Mouse (Mus musculus): ENCODE data around the gene Coq7.

The Coq7 gene

DNA sequence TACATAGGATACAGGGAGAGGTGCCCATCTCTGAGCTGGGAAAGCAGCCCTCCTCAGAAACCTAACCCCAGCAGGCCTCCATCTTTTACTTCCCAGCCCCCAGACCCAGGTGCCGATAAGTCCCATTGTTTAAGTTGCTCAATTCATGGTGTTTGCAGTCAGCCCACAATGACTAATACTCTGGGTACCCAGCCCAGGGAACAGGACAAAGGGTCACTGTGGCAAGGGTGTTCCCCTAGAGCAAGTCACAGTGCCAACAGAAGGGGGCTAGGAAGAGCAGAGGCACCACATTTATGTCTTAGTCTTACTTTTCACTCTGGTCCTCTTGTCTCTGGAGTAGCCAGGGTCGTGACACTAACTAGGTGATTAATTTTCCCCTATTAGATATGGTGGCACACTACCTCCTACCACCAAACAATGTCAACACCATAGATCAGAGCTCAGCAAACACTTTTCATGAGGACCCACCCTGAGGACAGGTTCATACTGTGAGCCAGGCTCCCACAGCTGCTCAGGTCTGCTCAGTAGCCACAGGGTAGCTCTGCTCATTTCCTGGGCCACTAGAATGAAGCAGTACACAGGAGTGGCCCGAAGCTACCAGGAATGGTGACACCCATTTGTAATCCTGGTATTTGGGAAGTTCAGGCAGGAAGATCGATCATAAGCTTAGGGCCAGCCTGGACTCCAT, 38.1 kb downstream of the Coq7 start:
- no peak for DNase-seq (ENCODE audit: low spot score in 2 of 2)

DNA sequence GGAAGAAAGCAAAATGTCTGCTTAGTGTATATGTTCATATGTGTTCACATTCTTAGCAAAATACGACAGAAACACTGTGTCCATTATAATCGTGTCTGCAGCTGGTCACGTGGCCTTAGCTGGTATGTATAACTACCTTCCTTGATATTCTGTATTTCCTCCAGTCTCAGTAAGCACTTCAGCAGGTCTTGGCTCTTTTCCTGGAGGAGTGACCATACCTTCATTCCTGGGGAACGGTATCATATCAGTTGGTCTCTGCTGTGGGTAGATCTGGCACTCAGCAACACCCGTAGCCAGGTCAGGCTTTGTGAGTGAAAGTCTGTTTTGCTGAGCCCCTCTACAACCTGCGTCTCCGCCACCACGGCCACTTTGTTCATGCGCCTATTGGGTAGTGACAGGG, 39.3 kb downstream of the Coq7 start:
- no peak for DNase-seq (ENCODE audit: low spot score in 2 of 2)

DNA sequence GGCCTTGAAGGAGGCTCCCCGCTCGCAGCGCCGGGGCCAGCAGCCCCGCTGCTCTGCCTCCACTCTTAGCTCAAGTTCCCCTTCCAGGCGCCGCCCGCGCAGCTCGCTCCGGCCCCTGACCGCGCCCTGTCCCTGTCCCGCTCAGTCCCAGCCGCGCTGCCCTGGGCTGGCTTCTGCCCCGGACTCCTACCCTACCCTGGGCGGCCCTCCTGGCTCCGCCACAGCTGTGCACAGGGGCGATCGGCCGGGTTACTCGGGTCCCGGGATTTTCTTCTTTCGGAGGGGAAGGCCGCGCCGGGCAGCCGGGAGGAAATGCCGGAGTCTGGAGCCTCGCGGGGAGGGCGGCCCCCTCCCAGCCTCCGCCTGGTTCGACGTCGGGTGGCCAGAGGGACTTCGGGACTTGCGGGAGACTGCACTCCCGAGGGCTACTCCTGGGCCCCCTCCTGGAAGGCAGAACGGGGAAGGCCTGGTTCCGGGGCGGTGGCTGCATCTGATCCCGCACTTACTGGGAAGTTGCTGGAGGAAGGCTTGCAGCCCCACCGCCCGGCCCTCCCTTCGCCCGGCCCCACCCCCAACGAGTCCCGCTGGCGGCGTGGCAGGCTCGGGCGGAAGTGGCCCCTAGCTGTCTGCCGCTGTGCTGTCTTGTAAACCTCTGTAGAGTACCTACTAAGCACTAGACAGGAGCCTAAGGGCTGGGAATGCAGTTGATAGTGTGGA, 41.6 kb downstream of the Coq7 start, which contains the start of gene Itpripl2:
Itpripl2 (minus strand) TSS at position 545 of the 717 bp plus-strand sequence.
- DNase-seq (ENCODE audit: low spot score in 2 of 2) = peak; percentile 56 to 57

DNA sequence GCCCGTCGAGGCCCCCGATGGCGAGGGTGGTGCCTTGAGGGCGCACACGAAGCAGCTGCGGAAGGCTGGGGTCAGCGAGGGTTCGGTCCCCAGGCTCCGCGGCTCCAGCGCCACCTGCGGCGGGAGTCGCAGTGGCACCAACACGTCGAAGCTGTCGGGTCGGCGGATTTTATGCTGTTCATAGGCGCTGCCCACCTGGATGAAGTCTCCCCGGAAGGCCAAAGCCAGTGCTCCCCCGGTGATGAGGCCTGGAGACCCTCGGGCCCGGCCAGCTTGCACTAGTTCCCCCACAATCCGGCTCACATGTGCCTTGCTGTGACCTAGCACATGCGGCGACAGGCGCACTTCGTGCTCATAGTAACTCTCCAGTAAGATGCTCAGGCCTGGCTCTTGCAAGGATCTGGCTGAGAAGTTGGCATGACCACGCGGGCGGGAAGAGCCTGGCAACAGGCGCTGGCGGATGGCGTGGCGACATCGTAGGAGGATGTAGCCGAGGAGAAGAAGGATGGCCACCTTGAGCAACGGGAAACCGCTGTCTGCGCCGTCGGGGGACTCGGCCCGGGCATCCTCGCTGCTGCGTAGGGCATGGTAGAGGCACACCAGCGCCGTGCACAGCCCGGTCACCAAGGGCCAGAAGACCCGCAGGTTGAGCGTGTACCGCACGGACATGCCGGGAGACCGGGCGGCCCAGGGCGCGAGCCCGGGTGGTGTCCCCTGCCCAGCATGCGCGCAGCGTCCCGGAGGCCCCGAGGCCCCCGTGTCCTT, 42.3 kb downstream of the Coq7 start:
- DNase-seq (ENCODE audit: low spot score in 2 of 2) = no peak

DNA sequence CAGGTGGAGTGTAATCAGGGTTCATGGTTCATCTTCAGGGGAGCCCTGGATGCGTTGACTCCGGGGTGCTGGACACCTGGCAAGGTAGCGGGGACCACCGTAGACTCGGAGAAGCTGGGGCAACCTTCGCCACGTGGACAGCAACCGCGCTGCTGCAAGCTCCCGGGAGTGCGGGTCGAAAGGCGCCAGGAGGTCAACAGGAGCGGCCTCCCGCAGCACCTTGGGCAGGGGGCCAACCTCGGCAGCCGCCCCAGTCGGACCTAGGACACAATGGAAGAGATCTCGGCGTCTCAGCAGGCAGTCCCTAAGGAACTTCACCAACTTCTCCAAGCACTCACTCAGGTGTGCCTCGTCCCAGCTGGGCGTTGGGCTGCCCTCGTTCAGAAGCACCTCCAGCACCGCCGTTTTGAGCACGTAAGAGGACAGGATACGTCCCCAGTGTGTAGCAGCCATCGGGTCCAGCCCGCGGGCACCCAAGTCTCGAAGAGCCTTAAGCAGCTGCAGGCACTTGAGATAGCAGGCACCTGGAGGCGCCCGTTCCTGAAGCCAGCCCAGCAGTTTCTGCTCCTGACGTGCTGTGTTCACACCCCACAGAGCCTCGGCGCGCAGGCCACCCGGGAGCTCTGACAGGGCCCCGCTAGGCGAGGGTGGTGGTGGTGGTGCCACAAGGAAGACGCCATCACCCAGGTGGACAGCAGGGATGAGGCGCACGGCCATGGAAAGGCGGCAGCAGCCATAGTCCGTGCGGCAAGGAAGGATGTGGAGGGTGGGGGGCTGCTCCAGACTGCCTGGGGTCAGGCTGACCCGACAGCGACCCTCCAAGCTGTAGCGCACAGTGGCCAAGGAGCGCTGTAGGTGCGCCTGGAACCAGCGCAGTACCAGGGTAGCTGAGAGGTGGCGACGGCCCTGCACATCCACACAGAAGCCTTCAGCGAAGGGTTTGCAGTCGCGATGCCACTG, 43.2 kb downstream of the Coq7 start:
- DNase-seq (ENCODE audit: low spot score in 2 of 2) = no peak

DNA sequence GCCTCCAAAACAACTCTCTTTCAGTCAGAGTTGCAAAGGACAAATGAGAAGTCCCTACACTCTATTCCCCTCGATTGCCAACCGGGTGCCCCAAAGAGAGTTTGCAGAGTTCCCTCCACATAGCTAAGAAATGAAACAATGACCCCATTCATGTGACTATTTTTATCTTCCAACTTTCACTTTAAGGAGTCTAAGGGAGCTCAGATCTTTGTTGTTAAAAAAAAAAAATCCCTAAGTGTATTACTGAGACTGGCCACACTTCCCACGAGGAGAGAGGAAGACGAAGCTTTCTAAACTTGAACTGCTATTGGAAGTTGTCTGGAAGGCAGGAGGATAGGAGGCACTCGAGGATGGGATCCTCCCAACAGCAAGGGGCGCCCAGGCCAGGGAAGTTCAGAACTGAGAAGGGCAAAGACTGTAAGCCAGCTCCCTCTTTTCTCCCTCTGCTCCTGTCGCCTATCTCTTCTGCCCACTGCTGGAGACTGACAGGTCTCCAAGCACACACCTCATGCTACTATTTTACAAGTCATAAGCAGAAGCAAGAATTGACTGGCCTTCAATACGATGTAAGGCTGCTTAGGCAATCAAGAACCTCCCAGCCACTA, 45.0 kb downstream of the Coq7 start:
- no peak for DNase-seq (ENCODE audit: low spot score in 2 of 2)

DNA sequence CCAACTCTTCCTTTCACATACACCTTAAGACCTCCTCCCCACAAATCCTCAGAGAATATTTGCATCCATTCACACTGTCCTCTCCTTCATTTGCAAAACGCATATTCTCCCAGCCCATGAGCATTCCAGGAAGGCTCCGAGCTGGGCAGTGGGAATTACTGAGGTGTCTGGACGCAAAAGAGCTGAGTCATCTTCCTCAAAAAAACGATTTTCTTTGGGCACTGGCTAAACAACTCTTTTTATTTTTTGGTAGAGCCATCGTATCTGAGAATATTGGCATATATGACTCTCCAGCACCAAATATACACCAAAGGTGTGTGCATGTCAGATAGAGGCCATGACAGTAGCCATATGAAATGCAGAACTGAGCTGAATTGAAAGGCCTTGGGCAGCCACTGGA, 46.2 kb downstream of the Coq7 start:
- no peak for DNase-seq (ENCODE audit: low spot score in 2 of 2)

DNA sequence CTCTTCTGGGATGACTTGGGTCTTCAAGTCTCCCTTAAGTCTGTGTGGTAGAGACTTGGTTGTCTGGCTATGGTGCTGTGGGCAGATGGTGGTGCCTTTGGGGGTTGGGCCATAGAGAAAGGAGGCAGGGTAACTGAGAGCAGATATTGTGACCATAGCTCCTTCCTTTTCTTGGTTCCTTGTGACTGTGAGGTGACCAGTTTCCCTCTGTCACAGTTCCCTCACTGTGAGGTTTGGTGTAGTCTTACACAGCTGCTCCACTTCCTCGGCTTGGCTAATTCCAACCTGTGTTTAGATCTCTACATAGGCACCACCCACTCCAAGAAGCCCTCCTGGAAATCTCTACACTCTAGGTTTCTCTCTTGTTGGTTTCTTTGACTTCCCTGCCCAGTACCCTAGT, 49.2 kb downstream of the Coq7 start:
- DNase-seq (ENCODE audit: low spot score in 2 of 2) = no peak

DNA sequence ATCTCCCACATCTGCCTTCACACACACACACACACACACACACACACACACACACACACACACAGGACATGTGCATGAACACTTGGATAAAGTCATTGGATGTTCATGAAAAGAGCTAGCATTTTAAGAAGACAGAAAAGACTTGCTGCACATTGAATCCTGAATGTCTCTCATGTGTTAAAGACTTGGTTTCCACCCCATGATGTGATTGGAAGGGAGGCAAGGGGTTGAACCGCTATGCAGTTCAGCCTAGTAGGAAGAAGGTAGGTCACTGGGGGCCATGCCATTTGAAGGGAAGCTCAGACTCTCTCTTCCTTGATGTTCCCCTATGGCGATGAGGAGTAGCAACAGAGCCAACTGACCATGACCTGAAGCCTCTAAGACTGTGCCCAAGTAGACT, 51.2 kb downstream of the Coq7 start:
- no peak for DNase-seq (ENCODE audit: low spot score in 2 of 2)

DNA sequence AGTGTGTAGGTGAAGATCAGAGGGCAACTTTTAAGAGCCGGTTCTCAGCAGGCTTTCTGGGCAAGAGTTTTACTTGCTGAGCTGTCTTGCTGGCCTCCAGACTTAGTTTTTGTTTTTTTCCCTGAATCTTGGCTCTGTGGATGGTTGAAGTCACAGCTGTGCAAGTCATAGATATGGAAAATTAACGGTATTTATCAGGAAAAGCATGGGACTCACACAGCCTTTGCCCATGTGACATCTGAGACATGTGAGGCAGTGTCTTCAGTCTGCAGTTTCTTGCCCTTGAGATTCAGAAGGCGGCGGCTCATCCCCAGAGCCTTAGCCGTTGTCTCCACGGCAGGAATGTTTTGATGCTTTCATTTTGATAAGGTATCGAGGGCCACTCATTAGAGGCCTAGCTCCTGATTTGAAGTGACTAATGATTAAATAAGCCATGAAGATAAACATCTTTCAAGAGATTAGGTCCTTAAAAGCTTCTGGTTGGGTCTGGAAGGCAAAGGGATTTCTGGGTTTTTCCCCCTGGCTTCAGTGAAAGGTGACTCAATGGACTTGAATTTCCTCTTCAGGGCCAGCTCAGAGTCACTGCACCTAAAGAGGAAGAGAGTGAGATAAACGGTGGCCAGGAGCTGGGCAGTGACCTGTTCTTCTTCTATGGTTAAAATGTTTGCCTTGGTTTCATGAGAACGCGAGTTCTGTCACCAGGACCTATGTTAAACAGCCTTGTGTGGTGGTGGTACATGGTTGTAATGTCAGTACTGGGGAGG, 51.9 kb downstream of the Coq7 start:
- no peak for DNase-seq (ENCODE audit: low spot score in 2 of 2)

DNA sequence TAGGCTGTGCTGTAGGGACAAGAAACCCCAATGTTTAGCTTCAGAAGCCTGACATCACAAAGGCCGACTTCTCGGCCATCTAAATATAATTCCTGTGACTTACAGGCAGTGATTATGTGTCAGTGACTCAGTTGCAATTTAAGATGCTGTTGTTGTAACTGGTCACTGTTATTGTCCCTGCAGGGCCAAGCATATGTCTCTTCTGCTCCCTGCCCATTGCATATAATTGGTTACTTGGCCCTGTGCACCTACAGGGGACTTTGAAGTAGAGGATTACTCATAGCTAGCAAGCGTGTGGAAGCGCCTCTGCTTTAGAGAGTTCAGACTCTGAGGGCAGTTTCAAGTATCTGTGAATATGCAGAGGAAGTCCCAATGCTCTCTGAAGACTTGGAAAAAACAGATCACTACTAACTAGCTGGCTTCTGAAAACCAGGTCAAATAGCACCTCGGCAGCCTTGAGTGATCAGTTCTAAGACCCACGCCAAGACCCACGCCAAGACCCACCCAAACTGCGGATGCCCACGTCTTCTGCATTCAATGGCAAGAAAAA, 52.9 kb downstream of the Coq7 start:
- no peak for DNase-seq (ENCODE audit: low spot score in 2 of 2)

DNA sequence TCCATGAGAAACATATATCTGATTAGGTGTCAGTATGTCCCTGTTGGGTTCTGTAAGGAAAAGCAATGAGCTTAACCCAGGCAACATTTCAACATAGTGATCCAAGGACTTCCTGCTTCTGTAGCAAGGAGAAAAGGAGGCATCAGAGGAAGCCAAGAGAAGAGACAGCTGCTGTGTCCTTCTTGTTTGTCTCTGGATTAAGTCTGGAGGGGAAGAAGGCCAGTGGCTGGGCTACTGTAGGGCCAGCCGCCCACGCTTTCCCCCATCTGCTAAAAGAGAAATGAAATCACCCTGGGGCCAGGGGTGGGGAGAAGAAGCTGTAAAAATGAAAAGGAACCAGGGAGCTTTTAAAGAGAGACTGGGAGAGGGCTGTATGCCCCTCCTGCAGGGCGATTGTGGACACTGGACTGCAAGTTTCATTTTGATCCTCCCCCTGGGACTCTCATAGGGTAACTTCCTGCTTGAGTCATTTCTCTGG, 54.3 kb downstream of the Coq7 start:
- DNase-seq (ENCODE audit: low spot score in 2 of 2) = peak in 1 of 2 experiments; percentile 20

DNA sequence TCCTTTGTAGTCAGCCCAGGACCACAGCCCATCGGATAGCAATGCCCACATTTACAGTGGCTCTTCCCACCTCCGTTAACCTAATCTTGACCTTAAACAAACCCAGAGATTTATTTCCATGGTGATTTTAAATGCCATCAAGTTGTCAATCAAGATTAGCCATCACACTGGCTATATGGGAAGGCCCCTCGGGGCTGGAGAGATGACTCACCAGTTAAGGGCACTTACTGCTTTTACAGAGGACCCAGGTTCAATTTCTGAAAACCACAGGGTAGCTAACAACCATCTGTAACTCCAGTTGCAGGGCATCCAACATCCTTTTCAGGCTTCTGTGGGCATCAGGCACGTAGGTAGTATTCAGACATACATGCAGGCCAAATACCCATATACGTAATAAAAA, 56.7 kb downstream of the Coq7 start:
- DNase-seq (ENCODE audit: low spot score in 2 of 2) = no peak

DNA sequence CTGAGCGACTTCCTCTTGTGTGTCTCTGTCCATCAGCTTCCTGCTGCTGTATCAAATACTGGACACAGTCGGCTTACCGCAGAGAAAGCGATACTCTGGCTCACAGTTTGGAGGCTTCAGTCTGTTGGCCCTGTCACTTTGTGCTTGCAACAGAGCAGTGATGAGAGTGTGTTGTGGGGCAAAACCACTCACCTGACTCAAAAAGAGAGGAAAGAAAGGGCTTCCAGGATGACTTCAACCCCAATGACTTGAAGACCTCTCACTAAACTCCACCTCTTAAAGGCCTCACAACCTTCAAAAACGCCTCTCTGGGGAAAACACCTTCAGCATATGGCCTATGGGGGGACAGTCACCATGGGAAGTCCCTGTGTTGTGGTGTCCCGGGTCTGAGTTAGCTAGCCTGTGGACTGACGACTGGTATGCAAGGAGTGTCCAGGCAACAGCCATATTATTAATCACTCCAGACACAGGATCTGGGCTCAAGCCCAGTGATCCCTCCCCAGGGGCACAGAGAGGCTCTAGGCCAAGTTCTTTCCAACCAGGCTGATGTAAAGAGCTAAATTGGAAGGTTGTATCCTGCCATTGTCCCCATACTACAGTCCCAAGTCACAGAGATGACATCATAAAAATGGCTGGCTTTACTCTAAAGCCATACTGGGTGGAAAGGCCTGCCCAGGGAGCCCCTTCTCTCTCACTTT, 58.0 kb downstream of the Coq7 start:
- no peak for DNase-seq (ENCODE audit: low spot score in 2 of 2)

DNA sequence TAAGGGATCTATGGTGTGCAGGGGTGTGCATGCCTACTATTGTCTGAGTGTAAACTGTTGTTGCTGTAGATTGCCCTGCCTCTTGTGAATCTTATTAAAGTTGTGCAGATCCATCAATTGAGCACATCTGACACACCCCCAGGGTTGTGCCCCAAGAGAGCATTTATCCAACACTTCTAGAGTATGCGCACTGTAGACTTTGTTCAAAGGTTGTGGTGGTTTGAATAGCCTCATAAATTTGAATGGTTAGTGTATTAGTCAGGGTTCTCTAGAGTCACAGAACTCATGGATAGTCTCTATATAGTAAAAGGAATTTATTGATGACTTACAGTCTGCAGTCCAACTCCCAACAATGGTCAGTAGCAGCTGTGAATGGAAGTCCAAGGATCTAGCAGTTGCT, 60.3 kb downstream of the Coq7 start:
- DNase-seq (ENCODE audit: low spot score in 2 of 2) = no peak

DNA sequence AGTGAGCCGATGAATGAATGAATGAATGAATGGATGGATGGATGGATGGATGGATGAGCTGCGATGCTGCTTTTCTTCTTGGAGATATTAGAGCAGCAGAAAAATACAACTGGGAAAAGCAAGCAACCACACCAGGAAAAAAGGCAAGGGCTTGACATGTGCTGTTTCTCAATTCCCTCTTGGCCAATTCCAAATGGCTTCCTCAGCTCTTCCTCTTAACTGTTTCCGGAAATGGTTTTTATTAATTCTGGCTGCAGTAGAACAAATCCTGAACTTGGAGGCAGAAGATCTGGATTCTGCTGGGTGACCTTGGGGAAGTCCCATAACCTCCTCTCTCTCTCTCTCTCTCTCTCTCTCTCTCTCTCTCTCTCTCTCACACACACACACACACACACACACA, 65.1 kb downstream of the Coq7 start:
- no peak for DNase-seq (ENCODE audit: low spot score in 2 of 2)

DNA sequence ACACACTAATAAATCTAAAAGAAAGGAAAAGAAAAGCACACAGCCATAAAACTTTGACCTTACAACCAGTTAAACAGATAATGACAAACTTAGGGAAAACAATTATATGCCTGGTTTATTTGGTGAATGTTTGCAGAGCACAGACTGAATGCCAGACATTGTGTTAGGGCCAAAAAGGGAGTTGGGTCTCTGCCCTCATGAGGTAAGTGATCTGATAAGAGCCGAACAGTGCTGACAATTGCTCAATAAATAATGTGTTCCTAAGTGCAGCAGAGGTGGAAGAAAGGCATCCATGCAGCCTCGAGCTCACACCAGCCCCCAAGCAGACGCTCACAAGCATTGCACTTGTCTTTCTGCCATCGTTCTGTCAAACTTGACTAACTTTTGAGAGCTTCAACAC, 68.7 kb downstream of the Coq7 start:
- DNase-seq (ENCODE audit: low spot score in 2 of 2) = no peak

DNA sequence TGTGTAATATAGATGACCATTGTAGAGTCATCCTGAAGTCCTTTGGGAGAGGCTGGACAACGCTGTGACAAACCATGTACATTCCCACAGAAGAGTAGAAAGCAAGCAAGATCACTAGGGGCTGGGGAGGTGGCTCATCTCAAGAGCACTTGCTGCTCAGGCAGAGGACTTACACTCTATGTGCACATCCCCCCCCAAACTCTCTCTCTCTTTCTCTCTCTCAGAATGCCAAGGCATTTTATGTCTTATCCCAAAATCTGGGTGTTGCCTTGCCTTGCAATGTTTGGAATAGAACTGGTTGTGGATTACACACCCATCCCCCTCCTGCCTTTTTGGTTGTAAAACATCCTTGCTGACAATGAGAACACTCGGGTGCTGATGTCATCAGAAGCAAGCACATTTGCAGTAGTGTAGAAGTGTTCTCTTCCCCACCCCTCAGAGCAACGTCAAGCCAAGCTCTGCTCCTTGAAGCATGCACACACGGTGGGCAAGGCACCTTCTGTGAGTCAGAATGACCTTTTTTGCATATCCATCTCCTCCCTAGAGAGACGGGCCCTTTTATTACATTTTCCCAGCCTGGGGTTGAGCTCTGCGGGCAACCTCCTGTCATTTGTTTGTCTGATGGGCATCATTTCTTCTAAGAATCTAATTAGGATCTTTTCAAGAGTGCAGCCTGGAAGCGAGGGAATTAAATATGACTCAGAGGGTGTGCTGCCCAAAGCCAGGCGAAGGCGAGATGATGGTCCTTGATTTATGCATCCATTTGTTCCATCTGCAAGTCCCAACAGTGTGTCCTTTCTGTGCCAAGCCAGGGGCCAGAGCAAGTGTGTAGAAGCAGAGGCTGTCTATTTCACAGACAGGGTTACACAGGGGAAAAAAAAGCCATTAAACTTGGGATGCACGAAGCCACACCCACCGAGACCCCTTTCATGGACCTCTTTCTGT, 70.1 kb downstream of the Coq7 start:
- no peak for DNase-seq (ENCODE audit: low spot score in 2 of 2)
